Mouse (Mus musculus) thymus, adult 2 months (tissue): ENCODE results near the gene Megf11.

Experiments
- CTCF ChIP-seq: fragments of 200-500 bp; IDR thresholded peaks from 2 replicates; pipeline ENCODE4 v1.5.1; 2012; ENCODE audit warnings: mild to moderate bottlenecking, control low read depth, low read length, moderate library complexity, borderline replicate concordance; ENCODE audit not compliant: control insufficient read depth, poor library complexity, insufficient read depth; ENCODE audit errors: extremely low read depth
- POLR2A ChIP-seq: fragments of 200-500 bp; IDR thresholded peaks from 2 replicates; pipeline ENCODE4 v1.6.1; 2012; ENCODE audit warnings: mild to moderate bottlenecking, low read length, control low read depth, moderate library complexity; ENCODE audit not compliant: control insufficient read depth, poor library complexity, insufficient read depth; ENCODE audit errors: extremely low read depth

- peak; percentile 60; the same call in 1 of the 2 replicates for TF ChIP-seq POLR2A
- TF ChIP-seq CTCF: peak; percentile 50; the same call in 1 of the 2 replicates
These were observed 352.2 kb downstream of the Megf11 start, which contains the start of gene Rab11a for GRCm38 (mm10) chr9:64737406-64738201.
